Mouse (Mus musculus) common myeloid progenitor, adult 5-6 weeks (primary cell): Measurements from ENCODE around the gene Vcp. TPM values are rescaled to one million over a fixed set of nuclear protein-coding genes. Genes with fewer than 3 reads are reported as not detected.

ENCODE experiments used
- ATAC-seq: replicated peaks from 2 replicates; pipeline ENCODE4 v1.8.0; 2016; ENCODE audit warnings: low read depth, mild to moderate bottlenecking, moderate TSS enrichment, inconsistent platforms; ENCODE audit not compliant: poor library complexity, severe bottlenecking
- total RNA-seq: library from RNA; stranded (forward); fragments of 200-1000, 187-1606 nt; gene quantifications from 2 replicates; pipeline ENCODE4 v1.2.3, GENCODE M21; 2017

The Vcp gene
- total RNA-seq, 1 experiment from 2014 or later = 292 TPM

GRCm38 (mm10) chr4:42949051-42949675 is 51.1 kb downstream of the Vcp start:
- no peak for ATAC-seq

- ATAC-seq = no peak
These were observed 51.8 kb downstream of the Vcp start for GRCm38 (mm10) chr4:42948527-42948926.

GRCm38 (mm10) chr4:42946733-42947290 is 53.5 kb downstream of the Vcp start:
- ATAC-seq = peak; percentile 4; the same call in 1 of the 2 replicates

GRCm38 (mm10) chr4:42945952-42946351 is 54.4 kb downstream of the Vcp start:
- ATAC-seq = no peak

- no peak for ATAC-seq
These were observed 54.9 kb downstream of the Vcp start for GRCm38 (mm10) chr4:42945445-42945844.

- no peak for ATAC-seq
These were observed 55.3 kb downstream of the Vcp start for GRCm38 (mm10) chr4:42945043-42945442.

GRCm38 (mm10) chr4:42944185-42944584 is 56.1 kb downstream of the Vcp start:
- no peak for ATAC-seq

- no peak for ATAC-seq
These were observed 57.0 kb downstream of the Vcp start for GRCm38 (mm10) chr4:42943341-42943740.

- no peak for ATAC-seq
These were observed 58.9 kb downstream of the Vcp start for GRCm38 (mm10) chr4:42941396-42941795.

- peak; percentile 97 for ATAC-seq
These were observed 66.7 kb downstream of the Vcp start for GRCm38 (mm10) chr4:42933630-42934029.

- no peak for ATAC-seq
These were observed 67.9 kb downstream of the Vcp start for GRCm38 (mm10) chr4:42932229-42932969.

Other genes with a start within 250 kb of the Vcp start
- gene Ccl19, start 243.9 kb downstream of the Vcp start, total RNA-seq = not detected in 2 replicates
- not detected in 2 replicates for gene Ccl21a, start 226.5 kb downstream of the Vcp start, total RNA-seq
- not detected in 2 replicates for gene Fam205a1, start 146.6 kb downstream of the Vcp start, total RNA-seq
- gene Gm12394, start 143.7 kb downstream of the Vcp start, total RNA-seq = not detected in 2 replicates
- not detected in 2 replicates for gene Fam205c, start 126.3 kb downstream of the Vcp start, total RNA-seq
- gene Phf24, start 83.8 kb downstream of the Vcp start, total RNA-seq = 0.05 and 0.27 TPM in 2 replicates
- gene Dnajb5, start 50.7 kb downstream of the Vcp start, total RNA-seq = 1.2 and 1.4 TPM in 2 replicates
- 0.41 TPM in 1 of 2 replicates, not detected in the other for gene 1700022I11Rik, start 30.9 kb downstream of the Vcp start, total RNA-seq
- 15.4 and 20.2 TPM in 2 replicates for gene Fancg, start 10.0 kb upstream of the Vcp start, total RNA-seq
- gene Pigo, start 25.3 kb upstream of the Vcp start, total RNA-seq = 7.9 and 12.2 TPM in 2 replicates
- 94.0 and 136 TPM in 2 replicates for gene Stoml2, start 31.2 kb upstream of the Vcp start, total RNA-seq
- gene Fam214b, start 45.7 kb upstream of the Vcp start, total RNA-seq = 0.29 and 1.3 TPM in 2 replicates
- gene Unc13b, start 58.4 kb upstream of the Vcp start, total RNA-seq = 0.82 and 0.87 TPM in 2 replicates